Mouse (Mus musculus): ENCODE data around the gene Hmg20a.

GRCm38 (mm10) chr9:56506931-56507681 is 88.7 kb downstream of the Hmg20a start:
- TF ChIP-seq CHD2 (IDR thresholded peaks at IDR 0.05; ENCODE audit: low read depth, low read length) (no peak), ZNF384 (IDR thresholded peaks at IDR 0.05; ENCODE audit: low read depth, low read length) (no peak), ZC3H11A (IDR thresholded peaks at IDR 0.05; ENCODE audit: borderline replicate concordance, low read depth, low read length) (no peak), HCFC1 (IDR thresholded peaks at IDR 0.05; ENCODE audit: borderline replicate concordance, insufficient read depth, low read length) (no peak), MAFK (IDR thresholded peaks at IDR 0.05; ENCODE audit: insufficient read depth, low read depth, low read length) (no peak)

Measured in ES-E14 (cell line).